Mouse (Mus musculus) lung, postnatal 4 days (tissue): ENCODE data around the gene Olfr685.

ENCODE experiments used
- DNase-seq, 2 experiments: peaks; one replicate each; pipeline ENCODE4 v3.0.0; 2021

Gene Olfr685

DNA sequence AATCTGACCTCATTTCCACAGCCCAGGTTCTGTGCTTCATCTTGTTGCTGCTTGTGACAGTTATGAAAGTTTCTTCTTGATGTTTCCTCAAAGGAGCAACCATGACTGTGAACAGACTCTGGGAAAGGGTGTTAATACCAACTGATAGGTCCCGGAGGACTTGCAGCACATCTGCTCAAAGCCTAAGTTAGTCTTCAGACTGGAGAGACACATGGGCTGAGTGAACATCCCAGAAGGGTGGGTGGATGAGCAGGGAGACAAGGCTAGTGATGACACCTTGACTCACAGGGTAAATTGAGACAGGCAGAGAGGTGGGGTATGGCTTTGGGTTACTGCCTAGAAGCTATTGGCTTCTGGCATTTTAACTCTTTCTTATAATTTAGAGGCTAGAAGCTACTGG is at the start of gene Olfr685:
Olfr685 (minus strand) TSS at position 101 of the 400 bp plus-strand sequence.
- no peak for DNase-seq

DNA sequence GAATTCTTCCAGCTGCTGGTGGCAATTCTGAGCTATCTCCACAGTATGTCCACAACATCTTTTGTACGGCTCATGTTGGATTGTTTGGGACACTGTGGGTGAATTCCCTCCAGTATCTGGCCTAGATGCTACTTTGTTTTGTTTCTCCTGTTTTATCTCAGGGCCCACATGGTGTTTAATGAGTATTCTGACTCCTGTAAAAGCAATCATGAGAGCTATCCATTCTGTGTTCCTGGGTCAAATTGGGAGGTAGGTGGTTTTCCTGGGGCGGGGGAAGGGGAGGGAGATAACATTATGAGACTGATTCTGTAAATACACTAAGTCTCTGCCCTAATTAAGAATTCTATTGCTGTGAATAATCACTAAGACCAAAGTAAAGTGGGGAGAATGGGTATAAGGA is 43.6 kb upstream of the Olfr685 start:
- DNase-seq: no peak

DNA sequence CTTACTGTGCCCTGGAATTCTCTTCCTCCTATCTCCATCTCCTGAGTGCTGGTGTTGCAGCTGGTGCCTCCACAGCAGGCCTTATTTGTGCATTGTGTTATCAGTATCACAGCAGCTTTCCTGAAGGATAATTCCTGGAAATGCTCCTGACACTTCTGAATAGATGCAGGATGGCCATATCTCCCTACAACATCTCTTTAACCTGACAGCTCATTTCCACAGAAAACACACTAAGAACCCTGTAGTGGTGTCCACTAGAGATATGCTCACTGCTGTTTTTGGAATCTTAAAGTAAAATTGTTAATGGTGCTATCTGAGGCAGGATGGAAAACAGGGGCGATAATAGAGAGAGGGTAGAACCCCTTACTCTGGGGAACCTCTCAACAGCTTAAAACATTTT is 42.3 kb upstream of the Olfr685 start:
- no peak for DNase-seq

- DNase-seq: no peak
Measured at GRCm38 (mm10) chr7:105226703-105227102, 40.9 kb upstream of the Olfr685 start.

DNA sequence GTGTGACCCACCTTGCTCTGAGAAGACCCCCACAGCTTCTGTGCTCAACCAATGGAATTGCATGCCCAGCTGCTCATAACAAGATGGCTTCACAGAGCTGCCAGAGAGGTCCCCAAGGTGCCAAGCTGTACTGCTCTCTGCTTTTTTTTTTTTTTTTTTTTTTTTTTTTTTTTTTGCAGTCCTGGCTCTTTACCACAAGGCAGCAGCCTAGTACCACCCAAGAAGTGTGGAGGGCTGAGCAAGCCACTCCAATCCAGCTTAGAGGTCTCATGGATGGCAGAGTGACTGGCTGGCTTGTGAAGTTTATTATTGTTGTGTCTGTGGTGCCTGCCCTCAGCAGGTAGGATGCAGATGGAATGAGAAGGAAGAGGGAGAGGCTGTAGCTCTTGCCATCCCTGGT is 40.3 kb upstream of the Olfr685 start:
- no peak for DNase-seq

- DNase-seq: no peak
Measured at GRCm38 (mm10) chr7:105218281-105218680, 32.5 kb upstream of the Olfr685 start.

GRCm38 (mm10) chr7:105214761-105215160 is 28.9 kb upstream of the Olfr685 start:
- DNase-seq: no peak

- no peak for DNase-seq
Measured at GRCm38 (mm10) chr7:105207385-105207784, 21.6 kb upstream of the Olfr685 start, which contains the start of gene Olfr686. Olfr686 (minus strand) TSS chr7:105207485.

- peak in 1 of 2 experiments; percentile 8 for DNase-seq
Measured at GRCm38 (mm10) chr7:105170773-105171172, 15.0 kb downstream of the Olfr685 start.

DNA sequence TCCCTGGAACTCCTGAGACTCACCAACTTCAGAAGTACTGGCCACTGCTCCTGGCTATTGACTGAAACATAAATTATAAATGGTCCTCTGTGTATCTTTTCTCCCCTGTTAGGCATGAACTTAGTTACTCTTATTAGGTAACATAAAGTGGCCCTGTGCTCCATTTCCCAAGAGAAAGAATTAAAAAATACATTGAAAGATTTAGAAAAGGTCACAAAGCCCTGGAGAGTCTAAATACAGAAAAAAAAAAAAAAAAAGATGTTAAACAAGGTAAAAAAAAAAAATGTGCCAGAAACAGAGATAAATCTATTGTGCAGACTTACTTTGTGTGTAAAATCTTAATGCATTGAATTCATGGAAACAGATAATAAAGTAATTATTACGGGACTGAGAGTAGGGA is 22.3 kb downstream of the Olfr685 start, which contains the start of gene Olfr684:
Olfr684 (minus strand) TSS at position 101 of the 400 bp plus-strand sequence.
- DNase-seq: no peak

- DNase-seq: no peak
Measured at GRCm38 (mm10) chr7:105146912-105147311, 38.9 kb downstream of the Olfr685 start, which contains the start of gene Olfr683. Olfr683 (minus strand) TSS chr7:105147012.

DNA sequence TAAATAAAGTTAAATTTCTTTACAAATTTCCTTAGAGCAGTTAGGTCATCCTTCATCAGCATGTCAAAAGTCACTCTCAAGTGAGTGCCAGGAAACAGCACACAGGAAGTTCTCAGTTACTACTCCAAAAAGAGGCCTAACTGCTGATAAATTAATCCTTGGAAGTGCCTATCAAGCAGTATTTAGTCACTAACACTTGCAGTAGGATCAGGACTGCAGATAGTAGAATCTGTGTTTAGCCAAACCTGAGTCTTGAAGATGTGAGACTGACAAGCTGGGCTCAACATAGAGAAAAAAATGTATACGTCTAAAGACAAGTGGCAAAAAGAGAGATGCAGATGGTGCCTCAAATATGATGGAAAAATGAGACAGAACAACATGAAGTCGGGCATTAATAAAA is 44.5 kb downstream of the Olfr685 start:
- no peak for DNase-seq
